Mouse (Mus musculus) erythroblast, embryonic 14.5 days (primary cell): ENCODE results near the gene Trp53bp2.

ENCODE experiments used
- GATA1 ChIP-seq: IDR thresholded peaks from 2 replicates; pipeline ENCODE4 v1.6.1; 2012; ENCODE audit warnings: low read length, inconsistent platforms, mixed read lengths
- TAL1 ChIP-seq: IDR thresholded peaks from 3 replicates; pipeline ENCODE4 v1.6.1; 2012; ENCODE audit warnings: low read length, inconsistent platforms, mixed read lengths

GRCm38 (mm10) chr1:182424274-182424673 is 15.3 kb downstream of the Trp53bp2 start:
- TF ChIP-seq TAL1 = no peak
- no peak for TF ChIP-seq GATA1
